Mouse (Mus musculus): ENCODE data around the gene Mc3r.

Mc3r gene

GRCm38 (mm10) chr2:172299126-172299921, 51.0 kb downstream of the Mc3r start:
- no peak for DNase-seq (ENCODE audit: low spot score)

Measured in testis, postnatal 14 days (tissue).